Mouse (Mus musculus) megakaryocyte progenitor cell, adult 5-6 weeks (primary cell): ENCODE measurements around the gene Krt33a. TPM values are rescaled to one million over a fixed set of nuclear protein-coding genes. Genes with fewer than 3 reads are reported as not detected.

ENCODE experiments used
- ATAC-seq: replicated peaks from 2 replicates; pipeline ENCODE4 v1.8.0; 2016; ENCODE audit warnings: mild to moderate bottlenecking, moderate TSS enrichment, inconsistent platforms; ENCODE audit not compliant: poor library complexity
- total RNA-seq, 2 experiments: library from RNA; stranded (forward) in 1 of 2; stranded (reverse) in 1 of 2; fragments of 157-497, 149-512 nt in 1 of 2; fragments of 200-1000 nt in 1 of 2; gene quantifications; 2 replicates each; pipeline versions ENCODE4 v1.2.3 to v1.2.4; 2015 to 2017

Krt33a gene
- total RNA-seq (2015) (not detected in 2 replicates), total RNA-seq (2017) (not detected in 2 replicates)

- ATAC-seq: no peak
Measured at GRCm38 (mm10) chr11:100016112-100016511, at the start of gene Krt33a. Gene Krt33a, minus strand, starts transcription at chr11:100016212.

GRCm38 (mm10) chr11:100058875-100059274 is 42.9 kb upstream of the Krt33a start:
- ATAC-seq: no peak

GRCm38 (mm10) chr11:100055686-100056655 is 40.0 kb upstream of the Krt33a start:
- no peak for ATAC-seq

GRCm38 (mm10) chr11:100050451-100050850 is 34.4 kb upstream of the Krt33a start, which contains the start of gene Krt31:
Gene Krt31, minus strand, starts transcription at chr11:100050551.
- no peak for ATAC-seq

GRCm38 (mm10) chr11:100047193-100047592 is 31.2 kb upstream of the Krt33a start:
- no peak for ATAC-seq

- ATAC-seq: no peak
Measured at GRCm38 (mm10) chr11:100046303-100046866, 30.4 kb upstream of the Krt33a start.

- ATAC-seq: no peak
Measured at GRCm38 (mm10) chr11:100041454-100041853, 25.4 kb upstream of the Krt33a start, which contains the start of gene Krt34. Gene Krt34, minus strand, starts transcription at chr11:100041554.

- ATAC-seq: no peak
Measured at GRCm38 (mm10) chr11:100029768-100030167, 13.8 kb upstream of the Krt33a start, which contains the start of gene Krt33b. Gene Krt33b, minus strand, starts transcription at chr11:100029868.

GRCm38 (mm10) chr11:100021438-100021837 is 5.4 kb upstream of the Krt33a start:
- no peak for ATAC-seq

- ATAC-seq: no peak
Measured at GRCm38 (mm10) chr11:100019466-100019865, 3.5 kb upstream of the Krt33a start.

GRCm38 (mm10) chr11:100013691-100014171 is 2.3 kb downstream of the Krt33a start:
- no peak for ATAC-seq

- ATAC-seq: no peak
Measured at GRCm38 (mm10) chr11:100010682-100011081, 5.3 kb downstream of the Krt33a start.

GRCm38 (mm10) chr11:100008336-100008735 is 7.7 kb downstream of the Krt33a start:
- ATAC-seq: no peak

- no peak for ATAC-seq
Measured at GRCm38 (mm10) chr11:100006624-100007023, 9.4 kb downstream of the Krt33a start.

GRCm38 (mm10) chr11:100005905-100006304 is 10.1 kb downstream of the Krt33a start:
- ATAC-seq: no peak

- peak; percentile 74 for ATAC-seq
Measured at GRCm38 (mm10) chr11:100004846-100005245, 11.2 kb downstream of the Krt33a start.

GRCm38 (mm10) chr11:99999091-99999490 is 16.9 kb downstream of the Krt33a start:
- no peak for ATAC-seq

- no peak for ATAC-seq
Measured at GRCm38 (mm10) chr11:99994384-99994661, 21.7 kb downstream of the Krt33a start.

GRCm38 (mm10) chr11:99993620-99994383 is 22.2 kb downstream of the Krt33a start, which contains the start of gene Krtap17-1:
Gene Krtap17-1, minus strand, starts transcription at chr11:99993994.
- ATAC-seq: no peak

- ATAC-seq: no peak
Measured at GRCm38 (mm10) chr11:99990571-99990970, 25.4 kb downstream of the Krt33a start.

- no peak for ATAC-seq
Measured at GRCm38 (mm10) chr11:99989881-99990405, 26.1 kb downstream of the Krt33a start.
